Mouse (Mus musculus) intestine, embryonic 15.5 days (tissue): ENCODE data around the gene Mkks. TPM values are rescaled to one million over a fixed set of nuclear protein-coding genes. Genes with fewer than 3 reads are reported as not detected.
"Not testable (repeated sequence)": the region's sequence is repeated elsewhere in the genome, so short reads cannot be mapped to it uniquely, and the experiment has no call there.

ENCODE experiments used
- ATAC-seq: fragments of 200-750 bp; cut with Nextera tagmentation; 2 replicates; pipeline ENCODE4 v1.8.0; 2017; ENCODE audit warnings: moderate TSS enrichment, moderate library complexity
- H3K27ac ChIP-seq: fragments of 300-500 bp; sonication (generic); 2 replicates; pipeline ENCODE4 v1.5.1; 2015; ENCODE audit warnings: mild to moderate bottlenecking, inconsistent platforms
- H3K27me3 ChIP-seq: fragments of 300-500 bp; sonication (generic); replicated peaks from 2 replicates; pipeline ENCODE4 v1.6.1; 2015; ENCODE audit warnings: inconsistent platforms
- H3K36me3 ChIP-seq: fragments of 300-500 bp; sonication (generic); 2 replicates; pipeline ENCODE4 v1.6.1; 2015; ENCODE audit warnings: inconsistent platforms
- H3K4me1 ChIP-seq: fragments of 300-500 bp; sonication (generic); replicated peaks from 2 replicates; pipeline ENCODE4 v1.6.1; 2015; ENCODE audit warnings: inconsistent platforms
- H3K4me2 ChIP-seq: fragments of 300-500 bp; sonication (generic); replicated peaks from 2 replicates; pipeline ENCODE4 v1.6.1; 2015; ENCODE audit warnings: mild to moderate bottlenecking, inconsistent platforms
- H3K4me3 ChIP-seq: fragments of 300-500 bp; sonication (generic); replicated peaks from 2 replicates; pipeline ENCODE4 v1.5.1; 2015; ENCODE audit warnings: inconsistent platforms
- H3K9ac ChIP-seq: fragments of 300-500 bp; sonication (generic); 2 replicates; pipeline ENCODE4 v1.6.1; 2015; ENCODE audit warnings: inconsistent platforms
- H3K9me3 ChIP-seq: fragments of 300-500 bp; sonication (generic); 2 replicates; pipeline ENCODE4 v1.6.1; 2016; ENCODE audit warnings: inconsistent platforms
- WGBS: fragments of 180-500 bp; shearing (Covaris S2); methylation state at CpG from one replicate; pipeline ENCODE4 v1.1.7; 2015; 5-methylcytosine and 5-hydroxymethylcytosine counted together
- polyA plus RNA-seq: library from polyadenylated mRNA; unstranded; fragments of >200 nt; fragmentation: Nextera tagmentation; extraction: Ambion mirVana; gene quantifications from 2 replicates; pipeline ENCODE4 v1.2.1, GENCODE M21; 2015

Gene Mkks
- polyA plus RNA-seq, 1 experiment from 2014 or later, result 18.5 TPM

DNA sequence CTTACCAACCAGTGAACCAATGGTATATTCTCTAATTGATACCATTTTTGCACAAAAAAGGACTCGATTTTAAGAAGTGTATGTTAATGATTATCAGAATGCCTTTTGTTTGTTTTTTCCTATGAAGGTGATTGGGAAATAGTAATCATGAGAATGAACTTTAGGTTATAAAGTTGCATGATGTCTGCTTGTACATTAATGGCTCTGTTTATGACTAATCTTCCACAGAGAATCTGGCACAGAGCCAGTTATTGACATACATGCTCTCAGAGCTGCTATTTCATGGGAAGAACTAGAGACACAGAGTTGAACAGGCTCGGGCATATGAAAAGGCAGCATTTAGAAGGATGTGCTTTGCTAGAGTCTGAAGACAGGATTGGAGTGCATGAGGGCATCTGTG lies 4.9 kb upstream of the Mkks start:
- Histone ChIP-seq H3K9ac (no peak overlapping the region), H3K36me3 (no peaks in the 10 kb centered on the region), H3K27me3 (no peaks in the 10 kb centered on the region), H3K4me3 (no peak overlapping the region), H3K9me3 (no peaks in the 10 kb centered on the region), H3K27ac (no peak overlapping the region), H3K4me1 (peaks cover 6% of the 10 kb centered on the region; the same call in 1 of the 2 replicates), H3K4me2 (no peak overlapping the region)
- ATAC-seq, result no peak
- WGBS, result 58% methylated on average over 2 of the region's 2 CpGs

DNA sequence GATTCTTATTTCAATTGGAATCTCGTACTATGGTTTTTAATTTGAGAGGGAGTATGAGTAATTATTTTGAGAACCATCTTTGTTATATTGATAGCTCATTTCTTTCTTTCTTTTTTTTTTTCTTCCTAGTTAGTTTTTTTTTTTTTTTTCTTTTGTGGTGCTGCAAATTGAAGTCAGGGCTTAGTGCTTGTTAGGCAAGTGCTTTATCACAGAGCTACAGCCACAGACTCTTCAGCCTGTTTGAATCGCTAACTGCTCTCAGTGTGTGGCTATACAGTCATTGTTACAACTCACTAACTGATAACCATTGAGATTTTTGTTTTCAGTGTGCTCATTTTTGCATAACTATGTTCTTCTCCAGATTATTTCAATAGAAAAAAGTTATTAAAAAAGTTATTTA lies 3.3 kb upstream of the Mkks start:
- Histone ChIP-seq H3K4me1 (peaks cover 6% of the 10 kb centered on the region; the same call in 1 of the 2 replicates), H3K27ac (no peak overlapping the region), H3K27me3 (no peaks in the 10 kb centered on the region), H3K9me3 (no peaks in the 10 kb centered on the region), H3K4me2 (no peak overlapping the region), H3K4me3 (no peak overlapping the region), H3K36me3 (no peaks in the 10 kb centered on the region), H3K9ac (no peak overlapping the region)
- 84% methylated on average over 2 of the region's 2 CpGs for whole genome bisulfite sequencing
- ATAC-seq, result no peak

DNA sequence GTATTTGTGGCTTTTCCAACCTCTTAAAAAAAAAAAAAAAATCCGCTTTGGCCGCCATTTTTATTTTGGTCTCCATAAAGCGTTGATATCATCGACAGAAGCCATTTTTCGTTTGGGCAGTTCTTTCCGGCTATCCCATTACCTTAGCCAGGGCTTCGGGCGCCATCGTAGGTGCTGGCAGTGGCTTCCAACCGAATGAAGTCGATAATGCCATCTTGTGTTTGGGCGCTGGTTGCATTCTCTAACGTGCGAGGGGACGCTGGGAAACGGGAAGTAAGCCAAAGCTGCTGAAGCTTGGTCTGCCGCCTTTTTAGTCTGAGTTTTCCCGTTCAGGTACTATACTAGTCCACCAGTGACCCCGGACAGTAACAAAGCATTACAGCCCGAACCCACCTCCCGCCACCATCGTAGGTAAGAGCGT lies 772 bp upstream of the Mkks start:
- Histone ChIP-seq H3K27ac (0 out of 2 replicates have a peak overlapping the region, but pooled peaks have one; percentile 64), H3K9ac (peak overlapping the region; percentile 64), H3K27me3 (no peaks in the 10 kb centered on the region), H3K4me3 (peak overlapping the region; percentile 79), H3K9me3 (no peaks in the 10 kb centered on the region), H3K36me3 (no peaks in the 10 kb centered on the region), H3K4me1 (peaks cover 6% of the 10 kb centered on the region; the same call in 1 of the 2 replicates), H3K4me2 (peak overlapping the region; percentile 51)
- under 1% methylated on average over 23 of the region's 23 CpGs for WGBS
- peak; percentile 87 for ATAC-seq

DNA sequence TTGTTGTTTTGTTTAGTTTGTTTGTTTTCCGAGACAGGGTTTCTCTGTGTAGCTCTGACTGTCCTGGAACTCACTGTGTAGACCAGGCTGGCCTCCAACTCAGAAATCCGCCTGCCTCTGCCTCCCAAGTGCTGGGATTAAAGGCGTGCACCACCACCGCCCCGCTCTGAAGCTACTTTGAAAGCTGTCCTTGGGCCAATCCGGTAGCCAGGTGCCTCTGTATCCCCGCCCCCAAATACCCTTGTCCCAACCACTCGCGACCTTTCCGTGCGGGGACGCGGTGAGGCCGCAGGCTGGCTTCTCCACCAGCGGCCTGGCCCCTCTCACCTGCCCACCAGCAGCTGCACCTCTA lies 497 bp downstream of the Mkks start:
- not testable (repeated sequence) for H3K36me3 ChIP-seq, H3K9me3 ChIP-seq, H3K4me1 ChIP-seq, H3K27me3 ChIP-seq
- peak overlapping the region; percentile 46 for H3K4me2 ChIP-seq
- peak; percentile 72 for ATAC-seq
- H3K27ac ChIP-seq, result peak overlapping the region; percentile 88
- peak overlapping the region; percentile 74 for H3K9ac ChIP-seq
- peak overlapping the region; percentile 79 for H3K4me3 ChIP-seq
- 5% methylated on average over 15 of the region's 15 CpGs for WGBS

DNA sequence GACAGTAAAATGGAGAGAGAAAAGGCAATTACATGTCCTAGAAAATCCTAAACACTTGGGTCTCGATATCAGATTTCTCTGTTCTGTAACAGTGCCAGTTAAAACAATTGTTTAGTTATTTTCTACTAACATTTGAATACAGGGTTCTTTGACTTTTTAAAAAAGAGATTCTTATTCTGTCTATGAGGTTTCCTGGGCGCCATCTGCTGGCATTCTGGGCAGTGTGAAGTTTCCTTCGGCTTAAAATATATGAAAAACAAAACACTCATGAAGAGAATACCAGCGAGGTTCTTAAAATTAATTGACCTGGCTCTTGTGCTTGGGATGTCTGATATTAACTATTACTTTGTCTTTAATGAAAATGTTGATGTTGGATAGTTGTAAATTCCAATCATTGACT lies 4.3 kb downstream of the Mkks start:
- Histone ChIP-seq H3K36me3 (peaks cover 1% of the 10 kb centered on the region; the same call in 1 of the 2 replicates), H3K9me3 (no peaks in the 10 kb centered on the region), H3K27ac (no peak overlapping the region), H3K9ac (no peak overlapping the region), H3K4me1 (no peaks in the 10 kb centered on the region; the same call in 1 of the 2 replicates), H3K27me3 (no peaks in the 10 kb centered on the region), H3K4me2 (no peak overlapping the region), H3K4me3 (no peak overlapping the region)
- 58% methylated on average over 4 of the region's 4 CpGs for WGBS
- no peak for ATAC-seq

DNA sequence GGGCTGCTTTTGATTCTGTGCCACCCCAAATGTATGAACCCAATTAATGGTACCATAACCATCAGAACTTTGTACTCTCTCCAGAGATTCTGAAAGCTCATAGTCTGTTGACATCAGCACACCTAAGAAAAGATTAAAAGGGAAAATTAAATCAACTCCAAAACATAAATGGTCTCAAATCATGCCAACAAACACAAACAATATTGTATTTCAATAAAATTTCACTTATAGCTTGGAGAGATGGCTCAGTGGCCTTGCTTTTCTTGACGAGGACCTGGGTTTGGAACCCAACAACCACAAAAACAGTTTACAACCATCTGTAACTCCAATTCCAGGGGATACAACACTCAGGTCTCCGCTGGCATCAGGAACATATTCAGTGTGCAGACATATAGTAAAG lies 5.6 kb downstream of the Mkks start, which contains the start of gene AL731706.2:
Gene AL731706.2 (minus strand): TSS at position 101 of the 400 bp plus-strand sequence.
- no peak within 1 kb of the TSS for H3K9ac ChIP-seq
- no peaks in the 10 kb centered on the region for H3K27me3 ChIP-seq
- H3K4me3 ChIP-seq, result no peak within 1 kb of the TSS
- no peak within 1 kb of the TSS for H3K27ac ChIP-seq
- peaks cover 9% of the 10 kb centered on the region for H3K36me3 ChIP-seq
- H3K4me1 ChIP-seq, result no peaks in the 10 kb centered on the region; the same call in 1 of the 2 replicates
- 95% methylated on average over 2 of the region's 2 CpGs for WGBS
- ATAC-seq, result no peak
- no peak within 1 kb of the TSS for H3K4me2 ChIP-seq
- no peaks in the 10 kb centered on the region for H3K9me3 ChIP-seq

DNA sequence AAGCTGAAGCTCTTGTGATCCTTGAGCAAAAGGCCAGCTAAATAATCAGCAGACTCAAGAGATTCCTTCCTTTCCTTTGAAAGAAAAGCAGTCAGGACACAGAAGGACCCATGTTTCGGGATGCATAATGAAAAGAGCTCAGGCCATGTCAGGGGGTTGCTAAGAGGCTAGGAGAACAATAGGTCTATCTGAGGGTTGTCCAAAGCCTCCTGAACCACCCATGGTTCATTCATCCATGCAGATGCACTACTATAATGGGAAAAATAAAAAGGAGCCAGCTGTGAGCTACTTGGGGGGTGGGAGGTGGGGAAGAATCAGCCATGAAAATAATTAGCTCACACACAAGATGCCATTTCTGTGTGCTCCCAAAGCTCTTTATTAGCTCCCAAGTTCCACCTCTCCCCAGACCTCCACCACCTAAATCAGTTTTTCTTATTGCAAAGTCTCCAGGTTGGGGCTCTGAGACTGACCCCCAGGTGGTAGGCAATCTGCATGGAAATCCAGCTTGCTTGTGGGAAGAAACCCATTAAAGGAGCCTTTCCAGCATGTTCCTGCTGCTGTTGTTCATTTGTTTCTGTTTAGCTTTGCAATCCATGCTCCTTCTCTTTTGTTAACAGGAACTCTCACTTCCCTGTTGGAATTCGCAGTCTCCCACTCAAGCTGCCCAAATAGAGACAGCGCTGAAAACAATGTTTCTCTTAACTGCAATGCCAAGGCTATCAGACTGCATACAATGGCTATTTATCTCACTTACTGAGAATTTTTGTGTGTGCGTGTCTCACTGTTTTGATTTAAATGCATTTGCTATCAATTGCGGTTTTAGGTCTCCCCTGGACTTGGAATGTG lies 36.4 kb downstream of the Mkks start:
- Histone ChIP-seq H3K27me3 (no peaks in the 10 kb centered on the region), H3K27ac (no peak overlapping the region), H3K9me3 (no peaks in the 10 kb centered on the region), H3K9ac (no peak overlapping the region), H3K4me2 (no peak overlapping the region), H3K4me1 (no peaks in the 10 kb centered on the region), H3K36me3 (no peaks in the 10 kb centered on the region), H3K4me3 (no peak overlapping the region)
- 54% methylated on average over 5 of the region's 5 CpGs for WGBS
- ATAC-seq, result no peak

DNA sequence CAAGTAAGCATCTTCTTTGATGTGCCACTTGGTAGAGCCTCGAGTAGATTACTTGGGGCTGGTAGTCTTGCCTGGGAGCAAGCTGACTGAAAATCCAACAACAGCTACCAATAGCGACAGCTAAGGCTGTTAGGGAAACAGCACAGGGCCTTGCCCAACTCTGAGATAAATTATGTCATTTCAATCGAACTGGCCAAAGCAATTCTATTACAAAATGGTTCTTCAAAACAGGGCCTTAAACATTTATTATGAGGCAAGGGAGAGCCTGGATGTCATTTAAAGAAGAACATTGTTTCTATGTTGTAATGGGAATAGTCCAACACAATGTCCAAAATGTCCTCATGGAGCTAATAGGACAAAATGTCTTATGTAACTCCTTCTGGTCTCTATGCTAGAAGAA lies 40.8 kb downstream of the Mkks start:
- Histone ChIP-seq H3K27me3 (no peaks in the 10 kb centered on the region), H3K4me2 (no peak overlapping the region), H3K9ac (no peak overlapping the region), H3K36me3 (no peaks in the 10 kb centered on the region), H3K9me3 (no peaks in the 10 kb centered on the region), H3K4me1 (no peaks in the 10 kb centered on the region), H3K27ac (no peak overlapping the region), H3K4me3 (no peak overlapping the region)
- WGBS, result 66% methylated on average over 3 of the region's 3 CpGs
- no peak for ATAC-seq

DNA sequence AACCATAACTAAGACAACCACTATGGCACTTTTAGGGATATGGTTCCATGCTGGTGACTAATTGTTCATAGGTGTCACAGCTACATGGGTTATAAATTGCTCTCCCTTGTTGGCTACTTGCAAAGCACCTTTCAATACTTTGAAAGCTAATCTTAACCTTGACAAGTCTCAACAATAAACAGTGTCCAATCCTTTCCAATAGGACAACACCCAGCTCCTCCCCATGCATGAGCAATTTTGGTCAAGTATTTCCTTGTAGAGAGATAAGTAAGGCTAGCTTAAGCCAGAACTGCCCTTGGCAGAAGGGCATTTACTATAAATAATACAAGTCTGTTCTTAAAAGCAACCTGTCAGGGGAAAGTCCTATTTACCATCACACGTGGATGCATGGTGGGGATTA lies 53.2 kb downstream of the Mkks start:
- no peak overlapping the region for H3K4me2 ChIP-seq
- no peak overlapping the region for H3K4me3 ChIP-seq
- H3K36me3 ChIP-seq, result no peaks in the 10 kb centered on the region
- H3K27me3 ChIP-seq, result no peaks in the 10 kb centered on the region
- ATAC-seq, result peak; percentile 72
- no peak overlapping the region for H3K9ac ChIP-seq
- H3K27ac ChIP-seq, result no peak overlapping the region
- H3K9me3 ChIP-seq, result no peaks in the 10 kb centered on the region
- H3K4me1 ChIP-seq, result no peaks in the 10 kb centered on the region
- WGBS, result 43% methylated on average over 1 of the region's 1 CpGs

DNA sequence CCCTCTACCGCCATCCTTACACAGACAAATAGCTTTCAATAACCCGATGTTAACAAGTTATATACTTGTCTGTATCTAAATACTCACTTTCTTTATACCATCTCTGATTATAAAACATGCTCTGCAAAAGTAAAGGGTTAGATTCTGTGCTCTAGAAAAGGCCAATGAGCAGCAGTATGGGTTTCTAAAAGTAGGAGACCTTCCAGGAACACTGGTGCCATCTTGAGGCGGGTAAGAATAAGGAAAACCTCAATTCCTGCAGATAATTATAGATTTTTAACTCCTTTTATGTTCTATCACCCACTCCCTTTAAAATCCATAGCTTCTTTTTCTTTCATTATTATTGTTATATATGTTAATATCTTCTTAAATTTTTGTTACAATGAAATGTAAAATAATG lies 55.3 kb downstream of the Mkks start:
- Histone ChIP-seq H3K36me3 (no peaks in the 10 kb centered on the region), H3K27me3 (no peaks in the 10 kb centered on the region)

DNA sequence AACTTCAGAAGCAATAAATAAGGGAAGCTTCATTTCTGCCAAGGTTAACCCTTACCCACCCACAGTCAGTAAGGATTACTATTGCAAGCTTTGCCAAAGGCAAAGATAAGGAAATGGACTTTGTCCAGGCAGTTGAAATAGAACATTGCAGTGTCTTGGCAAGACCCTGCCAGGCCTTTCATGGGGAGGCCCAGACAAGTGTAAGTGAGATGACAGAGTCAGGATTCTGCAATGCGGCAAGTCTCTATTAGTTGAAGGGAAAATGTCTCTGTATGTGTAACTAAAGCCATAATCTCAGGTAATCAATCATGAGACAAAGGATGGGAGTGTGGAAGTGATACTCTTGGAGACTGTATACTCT lies 56.5 kb downstream of the Mkks start:
- ATAC-seq, result peak; percentile 90
- H3K27ac ChIP-seq, result no peak overlapping the region
- WGBS, result 58% methylated on average over 1 of the region's 1 CpGs
- H3K9ac ChIP-seq, result no peak overlapping the region
- no peak overlapping the region for H3K4me3 ChIP-seq
- H3K36me3 ChIP-seq, result no peaks in the 10 kb centered on the region
- no peaks in the 10 kb centered on the region for H3K27me3 ChIP-seq
- H3K4me1 ChIP-seq, result no peaks in the 10 kb centered on the region
- H3K9me3 ChIP-seq, result no peaks in the 10 kb centered on the region
- no peak overlapping the region for H3K4me2 ChIP-seq

More for the DNA sequence above, 55.3 kb downstream of the Mkks start:
- no peak overlapping the region for H3K9ac ChIP-seq
- WGBS, result 69% methylated on average over 3 of the region's 3 CpGs
- no peak overlapping the region for H3K4me3 ChIP-seq
- H3K4me1 ChIP-seq, result no peaks in the 10 kb centered on the region
- no peak overlapping the region for H3K27ac ChIP-seq
- no peak overlapping the region for H3K4me2 ChIP-seq
- no peaks in the 10 kb centered on the region for H3K9me3 ChIP-seq
- ATAC-seq, result no peak

DNA sequence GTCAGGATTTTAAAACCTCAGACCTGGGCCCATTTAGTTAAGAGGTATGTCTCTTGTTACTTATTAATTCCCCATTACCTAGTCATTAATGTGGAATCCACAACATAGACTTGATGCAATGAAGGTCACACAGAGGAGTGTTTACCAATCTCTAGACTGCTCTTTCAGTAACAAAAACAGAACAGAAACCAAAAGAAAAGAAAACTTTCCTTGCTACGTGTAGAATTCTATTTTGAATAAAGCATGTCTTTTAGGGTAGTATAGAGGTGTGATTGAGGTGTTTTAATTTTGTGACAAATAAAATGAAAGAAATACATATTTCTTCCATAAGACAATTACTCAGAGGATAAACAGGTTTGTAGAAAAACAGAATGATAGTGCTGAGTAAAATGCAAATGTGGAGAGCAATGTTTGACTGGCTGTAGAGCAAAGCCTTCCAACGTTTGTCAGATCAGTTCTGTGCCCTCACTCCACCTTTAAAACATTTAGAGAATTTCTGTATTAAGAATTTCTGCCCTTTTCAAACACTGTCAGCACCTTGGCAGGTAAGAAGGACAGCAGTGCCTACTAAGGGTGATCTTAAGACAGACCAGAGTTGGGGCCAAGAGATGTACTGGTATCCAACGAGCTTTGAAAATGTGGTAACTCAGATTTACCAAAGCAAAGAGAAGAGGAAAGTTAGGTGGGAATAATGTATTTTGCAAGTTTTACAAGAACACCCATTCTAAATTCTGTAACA lies 57.0 kb downstream of the Mkks start:
- Histone ChIP-seq H3K9me3 (no peaks in the 10 kb centered on the region), H3K9ac (no peak overlapping the region), H3K4me2 (no peak overlapping the region), H3K4me1 (no peaks in the 10 kb centered on the region), H3K27ac (no peak overlapping the region), H3K36me3 (no peaks in the 10 kb centered on the region), H3K4me3 (no peak overlapping the region), H3K27me3 (no peaks in the 10 kb centered on the region)
- peak; percentile 62 for ATAC-seq
- WGBS, result 71% methylated on average over 3 of the region's 3 CpGs
